Comparison of ENCODE assay signal across 1 mouse cellular context in the genomic region with DNA sequence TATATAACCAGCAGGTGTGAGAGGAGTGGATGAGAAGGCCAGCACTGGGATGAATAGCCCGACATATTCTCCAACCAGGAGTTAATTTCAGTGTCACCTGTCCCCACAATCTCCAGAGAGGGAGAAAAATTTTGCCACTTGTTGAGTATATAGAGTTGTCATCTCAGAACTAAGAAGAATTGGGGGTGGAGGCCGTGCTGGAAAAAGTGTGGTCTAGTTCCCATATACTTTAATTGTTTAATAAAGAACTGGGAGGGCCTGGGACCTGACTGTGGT.
TF ChIP-seq lines count a peak whose summit lies in the region.

No protein-coding gene starts in this region.

TF ChIP-seq in ES-E14, 5 proteins besides CTCF, POLR2A, EP300 and RAD21 (continued from another document):
- no peak for TF ChIP-seq ZC3H11A (IDR thresholded peaks at IDR 0.05; ENCODE audit: borderline replicate concordance, low read depth, low read length)
